9 mouse cellular contexts compared by ENCODE assay signal in genomic region chr4:134548169-134548938, GRCm38 (mm10). TPM values are rescaled to one million over a fixed set of nuclear protein-coding genes. Genes with fewer than 3 reads are reported as not detected.
DNase-seq lines count a peak whose midpoint lies in the region; ATAC-seq and TF ChIP-seq lines count a peak whose summit lies in the region.
"Had no signal": no experiment of that assay in that cellular context is flagged by ENCODE, and none has a peak within 500 bp of the region (broad histone marks: within the 10 kb centered on the region; RNA-seq: fewer than 3 reads in every experiment).

No protein-coding gene starts in this region.

- no peaks in the 10 kb centered on the region for H3K4me1 ChIP-seq in intestine, postnatal 0 days (replicated peaks; ENCODE audit: control insufficient read depth, insufficient read depth, low read length)
- H3K4me1 ChIP-seq in intestine, embryonic 16.5 days (ENCODE audit: control insufficient read depth, insufficient read depth, low read length): peaks cover 13% of the 10 kb centered on the region

- H3K4me2 ChIP-seq in intestine, postnatal 0 days (replicated peaks; ENCODE audit: low read depth): no peak overlapping the region
- no peak overlapping the region for H3K4me2 ChIP-seq in intestine, embryonic 16.5 days (ENCODE audit: low read depth, low read length)
- H3K4me2 ChIP-seq: embryonic facial prominence, embryonic 13.5 days had no signal

- H3K36me3 ChIP-seq in intestine, postnatal 0 days (ENCODE audit: control insufficient read depth, insufficient read depth): peaks cover 12% of the 10 kb centered on the region; the same call in 1 of the 2 replicates
- peaks cover 12% of the 10 kb centered on the region for H3K36me3 ChIP-seq in intestine, embryonic 16.5 days (ENCODE audit: control insufficient read depth, insufficient read depth, low read length)

- DNase-seq in c-Kit-positive CD71-negative TER-119-negative erythroid progenitor cells, embryonic 14.5 days (ENCODE audit: low read depth): peak; percentile 70
- no peak for DNase-seq in spleen, postnatal 14 days (ENCODE audit: low spot score in 2 of 2)
- no peak for DNase-seq in left cerebral cortex, postnatal 36 days (ENCODE audit: low spot score in 2 of 2)
- DNase-seq in right cerebral cortex, postnatal 25 days: no peak

- H3K27ac ChIP-seq in intestine, postnatal 0 days (ENCODE audit: low read depth, low read length): no peak overlapping the region
- no peak overlapping the region for H3K27ac ChIP-seq in intestine, embryonic 16.5 days (ENCODE audit: low read length)
- H3K27ac ChIP-seq: embryonic facial prominence, embryonic 13.5 days had no signal

- WGBS in intestine, postnatal 0 days: 66% methylated on average over 18 of the region's 18 CpGs
- 70% methylated on average over 18 of the region's 18 CpGs for WGBS in intestine, embryonic 16.5 days

- TF ChIP-seq CTCF in intestine, postnatal 0 days (IDR thresholded peaks at IDR 0.05; ENCODE audit: low read depth): 0 out of 2 replicates have a peak, but pooled peaks have one; percentile 11

- H3K9me3 ChIP-seq in intestine, postnatal 0 days (ENCODE audit: control insufficient read depth): peaks cover 5% of the 10 kb centered on the region; the same call in 1 of the 2 replicates
- peaks cover 6% of the 10 kb centered on the region; the same call in 1 of the 2 replicates for H3K9me3 ChIP-seq in intestine, embryonic 16.5 days (ENCODE audit: control insufficient read depth, low read length)

- intact Hi-C loops in left cerebral cortex, postnatal 36 days (cut with DNase I): no loop called here

- H3K9ac ChIP-seq in intestine, postnatal 0 days (ENCODE audit: low read depth, low read length): no peak overlapping the region
- H3K9ac ChIP-seq in intestine, embryonic 16.5 days (ENCODE audit: low read depth, low read length): no peak overlapping the region
- H3K9ac ChIP-seq: embryonic facial prominence, embryonic 13.5 days had no signal

- no peak for ATAC-seq in intestine, postnatal 0 days
- ATAC-seq in intestine, embryonic 16.5 days: no peak
- peak; percentile 51 to 59 for ATAC-seq in hematopoietic stem cell, adult 5-6 weeks (replicated peaks in 1 of 2; ENCODE audit: insufficient read depth in 1 of 2, low FRiP score in 2 of 2, low TSS enrichment in 1 of 2, low read depth in 1 of 2, poor library complexity in 2 of 2, severe bottlenecking in 2 of 2)
- peak; percentile 64 for ATAC-seq in monocyte, adult 5-6 weeks (replicated peaks; ENCODE audit: insufficient number of reproducible peaks, low FRiP score, low TSS enrichment, poor library complexity, severe bottlenecking)

- H3K27me3 ChIP-seq in intestine, postnatal 0 days (replicated peaks; ENCODE audit: control insufficient read depth, insufficient read depth, low read length): no peaks in the 10 kb centered on the region
- no peaks in the 10 kb centered on the region for H3K27me3 ChIP-seq in intestine, embryonic 16.5 days (replicated peaks; ENCODE audit: control insufficient read depth, insufficient read depth, low read length)
- H3K27me3 ChIP-seq: embryonic facial prominence, embryonic 13.5 days had no signal

- H3K4me3 ChIP-seq in intestine, postnatal 0 days (ENCODE audit: low read depth, low read length): no peak overlapping the region
- no peak overlapping the region for H3K4me3 ChIP-seq in intestine, embryonic 16.5 days (ENCODE audit: low read length)
- H3K4me3 ChIP-seq: embryonic facial prominence, embryonic 13.5 days had no signal

RNA-seq across cellular contexts. Expression of gene Selenon, which starts 3.6 kb away (rescaled TPM):
- polyA plus RNA-seq in intestine, postnatal 0 days (2015; fragmentation: Nextera tagmentation; extraction: Ambion mirVana): 5.7 and 6.8 TPM in 2 replicates
- 4.7 and 5.5 TPM in 2 replicates for polyA plus RNA-seq in intestine, embryonic 16.5 days (2015; fragmentation: Nextera tagmentation; extraction: Ambion mirVana)
- 8.2 and 9.2 TPM in 2 replicates for total RNA-seq in hematopoietic stem cell, adult 5-6 weeks (2017)
- total RNA-seq in monocyte, adult 5-6 weeks (2017): 13.0 to 27.3 TPM (median 15.4 TPM) in 3 replicates
- 10 to 100 TPM; 19.6 to 21.2 TPM for total RNA-seq in left cerebral cortex, postnatal 36 days (2021)

RNA-seq across cellular contexts. Expression of gene Mtfr1l, which starts 13.2 kb away (rescaled TPM):
- polyA plus RNA-seq in intestine, postnatal 0 days (2015; fragmentation: Nextera tagmentation; extraction: Ambion mirVana): 84.5 and 88.1 TPM in 2 replicates
- polyA plus RNA-seq in intestine, embryonic 16.5 days (2015; fragmentation: Nextera tagmentation; extraction: Ambion mirVana): 97.1 and 97.5 TPM in 2 replicates
- 51.8 and 71.4 TPM in 2 replicates for total RNA-seq in hematopoietic stem cell, adult 5-6 weeks (2017)
- 35.4 to 39.0 TPM (median 37.6 TPM) in 3 replicates for total RNA-seq in monocyte, adult 5-6 weeks (2017)
- total RNA-seq in left cerebral cortex, postnatal 36 days (2021): 10 to 100 TPM; 61.9 to 70.2 TPM

RNA-seq across cellular contexts. Expression of gene Aunip, which starts 37.6 kb away (rescaled TPM):
- polyA plus RNA-seq in intestine, postnatal 0 days (2015; fragmentation: Nextera tagmentation; extraction: Ambion mirVana): 3.8 TPM in 2 replicates
- 14.4 and 14.6 TPM in 2 replicates for polyA plus RNA-seq in intestine, embryonic 16.5 days (2015; fragmentation: Nextera tagmentation; extraction: Ambion mirVana)
- 15.8 and 34.0 TPM in 2 replicates for total RNA-seq in hematopoietic stem cell, adult 5-6 weeks (2017)
- total RNA-seq in monocyte, adult 5-6 weeks (2017): not detected in 3 replicates
- under 1 TPM in 1 of 2 experiments, not detected in 1; 0.32 TPM for total RNA-seq in left cerebral cortex, postnatal 36 days (2021)

RNA-seq across cellular contexts. Expression of gene Paqr7, which starts 51.9 kb away (rescaled TPM):
- polyA plus RNA-seq in intestine, postnatal 0 days (2015; fragmentation: Nextera tagmentation; extraction: Ambion mirVana): 62.6 and 70.3 TPM in 2 replicates
- 23.6 and 32.1 TPM in 2 replicates for polyA plus RNA-seq in intestine, embryonic 16.5 days (2015; fragmentation: Nextera tagmentation; extraction: Ambion mirVana)
- 15.6 and 25.2 TPM in 2 replicates for total RNA-seq in hematopoietic stem cell, adult 5-6 weeks (2017)
- total RNA-seq in monocyte, adult 5-6 weeks (2017): 2.3 to 9.8 TPM (median 5.0 TPM) in 3 replicates
- total RNA-seq in left cerebral cortex, postnatal 36 days (2021): 10 to 100 TPM; 56.5 to 65.6 TPM

Comparison
In these comparisons a context has a peak if more than half of its experiments do, and no peak if none do; other contexts are left out.
1. ATAC-seq: peak in hematopoietic stem cell, adult 5-6 weeks (2 of 2) and monocyte, adult 5-6 weeks (single experiment); none in intestine, postnatal 0 days (single experiment) and intestine, embryonic 16.5 days (single experiment).
2. RNA of gene Aunip, which starts 37.6 kb away (total RNA-seq): 15.8 to 34.0 TPM in hematopoietic stem cell, adult 5-6 weeks; 0.32 TPM in left cerebral cortex, postnatal 36 days and not detected in monocyte, adult 5-6 weeks; every median in the first group is over 10 times any median in the second.